Mouse (Mus musculus): Measurements from ENCODE around the gene Psmc5.

Gene Psmc5

GRCm38 (mm10) chr11:106310123-106310522, 54.2 kb downstream of the Psmc5 start:
- peak; percentile 74 to 76 for DNase-seq
